Mouse (Mus musculus) midbrain, embryonic 15.5 days (tissue): ENCODE measurements at regions not wholly inside any gene's neighbourhood (a gene's known extent, or its start where the extent isn't known, plus 50 kb on each side); places are given as distances from the start of the nearest gene placed in this dataset.

Experiments used
- ATAC-seq: fragments of 200-750 bp; cut with Nextera tagmentation; replicated peaks from 2 replicates; pipeline ENCODE4 v1.8.0; 2017; ENCODE audit warnings: moderate TSS enrichment
- H3K27ac ChIP-seq: fragments of 300-500 bp; sonication (generic); 2 replicates; pipeline ENCODE4 v1.5.1; 2015; ENCODE audit warnings: mild to moderate bottlenecking, inconsistent platforms
- H3K27me3 ChIP-seq: fragments of 300-500 bp; sonication (generic); replicated peaks from 2 replicates; pipeline ENCODE4 v1.6.1; 2015; ENCODE audit warnings: inconsistent platforms
- H3K36me3 ChIP-seq: fragments of 300-500 bp; sonication (generic); replicated peaks from 2 replicates; pipeline ENCODE4 v1.6.1; 2015; ENCODE audit warnings: inconsistent platforms
- H3K4me1 ChIP-seq: fragments of 300-500 bp; sonication (generic); 2 replicates; pipeline ENCODE4 v1.6.1; 2015; ENCODE audit warnings: inconsistent platforms
- H3K4me2 ChIP-seq: fragments of 300-500 bp; sonication (generic); 2 replicates; pipeline ENCODE4 v1.6.1; 2015; ENCODE audit warnings: inconsistent platforms, mild to moderate bottlenecking, moderate library complexity
- H3K4me3 ChIP-seq: fragments of 300-500 bp; sonication (generic); 2 replicates; pipeline ENCODE4 v1.5.1; 2015; ENCODE audit warnings: mild to moderate bottlenecking, inconsistent platforms
- H3K9ac ChIP-seq: fragments of 300-500 bp; sonication (generic); 2 replicates; pipeline ENCODE4 v1.6.1; 2015; ENCODE audit warnings: mild to moderate bottlenecking, inconsistent platforms
- H3K9me3 ChIP-seq: fragments of 300-500 bp; sonication (generic); 2 replicates; pipeline ENCODE4 v1.6.1; 2016; ENCODE audit warnings: inconsistent platforms
- WGBS: fragments of 180-500 bp; shearing (Covaris S2); methylation state at CpG from one replicate; pipeline ENCODE4 v1.1.7; 2015; ENCODE audit warnings: mixed read lengths; 5-methylcytosine and 5-hydroxymethylcytosine counted together

GRCm38 (mm10) chr13:84809605-84810004 is 379.6 kb upstream of the Ccnh start:
- no peak overlapping the region for H3K4me3 ChIP-seq
- no peaks in the 10 kb centered on the region for H3K36me3 ChIP-seq
- H3K4me1 ChIP-seq, result peaks cover 5% of the 10 kb centered on the region
- no peak overlapping the region for H3K4me2 ChIP-seq
- H3K27ac ChIP-seq, result no peak overlapping the region
- H3K9ac ChIP-seq, result no peak overlapping the region
- no peaks in the 10 kb centered on the region for H3K9me3 ChIP-seq
- ATAC-seq, result no peak
- no peaks in the 10 kb centered on the region for H3K27me3 ChIP-seq
- 90% methylated on average over 3 of the region's 3 CpGs for WGBS
